Mouse (Mus musculus) kidney, adult 2 months (tissue): ENCODE results near the gene Bcl2l1. TPM values are rescaled to one million over a fixed set of nuclear protein-coding genes. Genes with fewer than 3 reads are reported as not detected.

Experiments used
- DNase-seq: peaks from one replicate; pipeline ENCODE4 v3.0.0; 2021
- H3K27ac ChIP-seq: fragments of 200-500 bp; 2 replicates; pipeline ENCODE4 v1.5.1; 2012; ENCODE audit warnings: low read depth, low read length, control low read depth, inconsistent platforms; ENCODE audit not compliant: insufficient read depth
- H3K27me3 ChIP-seq: fragments of 200-500 bp; replicated peaks from 2 replicates; pipeline ENCODE4 v1.6.1; 2012; ENCODE audit warnings: mild to moderate bottlenecking, moderate library complexity, low read length, inconsistent platforms; ENCODE audit not compliant: control insufficient read depth, insufficient read depth
- H3K36me3 ChIP-seq: fragments of 200-500 bp; 2 replicates; pipeline ENCODE4 v1.6.1; 2012; ENCODE audit warnings: mild to moderate bottlenecking, moderate library complexity, low read length, inconsistent platforms; ENCODE audit not compliant: control insufficient read depth, insufficient read depth
- H3K4me1 ChIP-seq: fragments of 200-500 bp; 2 replicates; pipeline ENCODE4 v1.6.1; 2011; ENCODE audit warnings: low read length; ENCODE audit not compliant: control insufficient read depth, insufficient read depth
- H3K4me3 ChIP-seq: fragments of 200-500 bp; 2 replicates; pipeline ENCODE4 v1.5.1; 2011; ENCODE audit warnings: mild to moderate bottlenecking, low read depth, low read length, control low read depth; ENCODE audit not compliant: insufficient read depth
- CTCF ChIP-seq: fragments of 200-500 bp; conservative IDR thresholded peaks from 2 replicates; pipeline ENCODE4 v1.5.1; 2011; ENCODE audit warnings: low read depth, mild to moderate bottlenecking, control low read depth, low read length, moderate library complexity, mixed read lengths; ENCODE audit not compliant: insufficient read depth, insufficient read length
- POLR2A ChIP-seq: fragments of 200-500 bp; IDR thresholded peaks from one replicate; pipeline ENCODE4 v1.6.1; 2011; ENCODE audit warnings: low read depth, low read length, control low read depth
- WGBS: fragments of 180-500 bp; shearing (Covaris S2); methylation state at CpG from one replicate; pipeline ENCODE4 v1.1.7; 2018; 5-methylcytosine and 5-hydroxymethylcytosine counted together
- polyA plus RNA-seq: library from polyadenylated mRNA; depleted of rRNA; stranded (reverse); fragments of >200 nt; gene quantifications from 2 replicates; pipeline ENCODE4 v1.2.3, GENCODE M21; 2012

Bcl2l1 gene
- polyA plus RNA-seq, 1 experiment, result 126 TPM

DNA sequence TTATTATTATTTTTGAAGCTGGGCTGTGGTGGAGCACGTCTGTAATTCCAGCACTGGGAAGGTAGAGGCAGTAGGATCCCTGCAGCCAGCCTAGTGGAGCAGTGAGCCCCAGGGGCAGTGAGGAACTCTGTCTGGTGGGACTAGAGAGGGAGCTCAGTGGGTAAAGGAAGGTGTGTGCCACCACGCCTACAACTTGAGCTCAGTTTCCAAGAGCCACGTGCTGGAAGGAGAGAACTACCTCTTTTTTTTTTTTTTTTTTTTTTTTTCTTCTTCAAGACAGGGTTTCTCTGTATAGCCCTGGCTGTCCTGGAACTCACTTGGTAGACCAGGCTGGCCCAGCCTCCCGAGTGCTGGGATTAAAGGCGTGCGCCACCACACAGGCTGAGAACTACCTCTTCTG is 68.2 kb downstream of the Bcl2l1 start:
- no peaks in the 10 kb centered on the region for H3K27me3 ChIP-seq
- no peak overlapping the region for H3K27ac ChIP-seq
- WGBS, result 86% methylated on average over 6 of the region's 6 CpGs
- H3K4me3 ChIP-seq, result no peak overlapping the region
- DNase-seq, result no peak
- no peaks in the 10 kb centered on the region for H3K36me3 ChIP-seq
- peaks cover 6% of the 10 kb centered on the region; the same call in 1 of the 2 replicates for H3K4me1 ChIP-seq
- TF ChIP-seq POLR2A (no peak), CTCF (no peak)

- H3K27me3 ChIP-seq, result no peaks in the 10 kb centered on the region
- no peak for DNase-seq
- H3K27ac ChIP-seq, result no peak overlapping the region
- TF ChIP-seq CTCF (no peak), POLR2A (no peak)
- no peak overlapping the region for H3K4me3 ChIP-seq
- H3K4me1 ChIP-seq, result no peaks in the 10 kb centered on the region
- H3K36me3 ChIP-seq, result no peaks in the 10 kb centered on the region
- 40% methylated on average over 4 of the region's 4 CpGs for WGBS
These were observed 73.2 kb downstream of the Bcl2l1 start for GRCm38 (mm10) chr2:152758351-152758750.

DNA sequence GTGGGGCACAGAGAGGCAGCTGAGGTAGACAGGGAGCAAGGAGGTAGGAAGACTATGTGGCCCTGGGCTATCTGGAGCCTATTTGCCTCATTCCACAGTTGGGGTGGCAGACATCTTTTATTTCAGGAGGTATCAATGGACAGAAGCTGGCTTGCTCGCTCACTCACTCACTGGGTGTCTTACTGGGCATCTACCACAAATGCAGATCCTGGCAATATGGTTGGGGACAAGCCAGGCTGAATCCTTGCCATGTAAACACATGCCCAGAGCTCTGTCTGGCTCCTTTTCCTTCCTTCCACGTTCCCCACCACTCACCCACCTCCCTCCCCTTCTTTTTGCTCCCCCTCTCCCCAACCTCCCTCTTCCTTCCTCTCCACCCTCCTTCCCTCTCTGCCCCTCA is 74.0 kb downstream of the Bcl2l1 start:
- H3K27me3 ChIP-seq, result no peaks in the 10 kb centered on the region
- 82% methylated on average over 2 of the region's 2 CpGs for WGBS

GRCm38 (mm10) chr2:152756474-152757393 is 74.8 kb downstream of the Bcl2l1 start:
- H3K36me3 ChIP-seq, result no peaks in the 10 kb centered on the region
- TF ChIP-seq POLR2A, result no peak
- TF ChIP-seq CTCF, result no peak
- WGBS, result 58% methylated on average over 17 of the region's 17 CpGs
- H3K4me3 ChIP-seq, result no peak overlapping the region
- DNase-seq, result no peak
- H3K27me3 ChIP-seq, result no peaks in the 10 kb centered on the region
- H3K4me1 ChIP-seq, result no peaks in the 10 kb centered on the region
- no peak overlapping the region for H3K27ac ChIP-seq

More for the DNA sequence above, 74.0 kb downstream of the Bcl2l1 start:
- DNase-seq, result no peak
- Histone ChIP-seq H3K4me1 (no peaks in the 10 kb centered on the region), H3K27ac (no peak overlapping the region), H3K36me3 (no peaks in the 10 kb centered on the region), H3K4me3 (no peak overlapping the region)
- TF ChIP-seq CTCF (no peak), POLR2A (no peak)

GRCm38 (mm10) chr2:152753944-152754711 is 77.4 kb downstream of the Bcl2l1 start, which contains the start of gene Cox4i2:
TSS of gene Cox4i2 (plus strand) at chr2:152754173.
- H3K4me3 ChIP-seq, result peak within 1 kb of the TSS; percentile 13
- no peaks in the 10 kb centered on the region for H3K4me1 ChIP-seq
- no peak for TF ChIP-seq POLR2A
- no peak for TF ChIP-seq CTCF
- no peak for DNase-seq
- no peaks in the 10 kb centered on the region for H3K36me3 ChIP-seq
- no peak within 1 kb of the TSS for H3K27ac ChIP-seq
- 14% methylated on average over 30 of the region's 30 CpGs for WGBS
- no peaks in the 10 kb centered on the region for H3K27me3 ChIP-seq

DNA sequence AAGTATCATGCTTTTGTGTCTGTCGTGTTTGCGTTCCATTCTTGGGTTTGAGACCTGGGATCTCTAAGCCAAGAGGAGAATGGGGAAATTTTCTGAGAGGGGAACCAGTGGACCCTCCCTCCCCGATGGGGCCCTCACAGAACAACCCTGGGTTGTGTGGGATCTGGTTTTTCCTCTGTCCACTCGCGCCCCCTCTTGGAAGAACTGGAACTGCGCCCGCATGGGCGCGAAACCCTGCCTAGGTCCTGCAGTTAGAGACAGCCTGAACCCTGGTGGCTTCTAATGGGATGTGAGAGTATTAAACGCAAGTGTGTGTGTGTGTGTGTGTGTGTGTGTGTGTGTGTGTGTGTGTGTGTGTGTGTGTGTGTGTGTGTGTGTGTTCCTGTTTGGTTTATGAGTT is 89.1 kb downstream of the Bcl2l1 start:
- H3K27ac ChIP-seq, result 0 out of 2 replicates have a peak overlapping the region, but pooled peaks have one; percentile 2

GRCm38 (mm10) chr2:152741153-152742041 is 90.1 kb downstream of the Bcl2l1 start:
- Histone ChIP-seq H3K27me3 (no peaks in the 10 kb centered on the region), H3K27ac (peak overlapping the region; percentile 53), H3K4me3 (no peak overlapping the region), H3K36me3 (no peaks in the 10 kb centered on the region), H3K4me1 (peaks cover 3% of the 10 kb centered on the region; the same call in 1 of the 2 replicates)
- WGBS, result 40% methylated on average over 14 of the region's 14 CpGs
- peak; percentile 86 for DNase-seq
- TF ChIP-seq POLR2A (no peak), CTCF (no peak)

More for the DNA sequence above, 89.1 kb downstream of the Bcl2l1 start:
- Histone ChIP-seq H3K4me1 (peaks cover 2% of the 10 kb centered on the region; the same call in 1 of the 2 replicates), H3K36me3 (no peaks in the 10 kb centered on the region), H3K27me3 (no peaks in the 10 kb centered on the region), H3K4me3 (no peak overlapping the region)
- WGBS, result 34% methylated on average over 10 of the region's 10 CpGs
- DNase-seq, result peak; percentile 85
- TF ChIP-seq CTCF, result peak; percentile 69
- TF ChIP-seq POLR2A, result no peak
